Mouse (Mus musculus): ENCODE data around the gene D10Wsu102e. TPM values are rescaled to one million over a fixed set of nuclear protein-coding genes. Genes with fewer than 3 reads are reported as not detected.

The D10Wsu102e gene
- polyA plus RNA-seq (2015; fragmentation: Nextera tagmentation; extraction: Ambion mirVana): 0.37 and 0.39 TPM in 2 replicates

DNA sequence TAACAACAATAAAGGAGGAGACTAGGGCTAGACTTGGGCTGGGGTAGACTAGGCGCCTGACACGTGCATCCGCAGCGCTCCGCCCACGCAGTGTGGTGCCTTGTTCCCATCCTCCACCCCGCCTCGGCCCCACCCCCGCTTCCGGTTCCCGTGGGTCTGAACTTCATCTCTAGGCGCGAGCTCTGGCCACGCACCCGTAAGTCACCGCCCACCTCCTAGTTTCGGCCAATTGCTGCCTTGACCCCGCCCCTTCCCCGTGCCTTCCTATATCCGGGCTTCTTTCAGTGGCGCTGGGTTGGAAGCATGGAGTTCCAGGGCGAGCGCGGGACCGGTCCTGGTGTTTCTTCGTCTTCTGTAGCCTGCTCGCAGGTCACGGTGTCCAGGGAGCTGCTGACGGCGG is at the start of gene D10Wsu102e:
Gene D10Wsu102e, plus strand, starts transcription at position 266 of the 400 bp plus-strand sequence.
- H3K4me1 ChIP-seq (ENCODE audit: control insufficient read depth, insufficient read depth, low read length): peaks cover 18% of the 10 kb centered on the region
- H3K36me3 ChIP-seq (ENCODE audit: control insufficient read depth, insufficient read depth): peaks cover 5% of the 10 kb centered on the region; the same call in 1 of the 2 replicates
- H3K9ac ChIP-seq (ENCODE audit: low read length): peak within 1 kb of the TSS; percentile 79
- peak within 1 kb of the TSS; percentile 81 for H3K27ac ChIP-seq (ENCODE audit: low read length)
- under 1% methylated on average over 30 of the region's 30 CpGs for WGBS
- ATAC-seq (replicated peaks; ENCODE audit: extremely low read depth, insufficient read depth, low FRiP score): peak; percentile 97
- H3K4me2 ChIP-seq (ENCODE audit: low read depth, low read length): peak within 1 kb of the TSS; percentile 73
- H3K9me3 ChIP-seq (replicated peaks; ENCODE audit: control insufficient read depth, low read length): no peaks in the 10 kb centered on the region
- H3K4me3 ChIP-seq (ENCODE audit: low read length): peak within 1 kb of the TSS; percentile 68
- no peaks in the 10 kb centered on the region for H3K27me3 ChIP-seq (ENCODE audit: control insufficient read depth, insufficient read depth, low read length)

DNA sequence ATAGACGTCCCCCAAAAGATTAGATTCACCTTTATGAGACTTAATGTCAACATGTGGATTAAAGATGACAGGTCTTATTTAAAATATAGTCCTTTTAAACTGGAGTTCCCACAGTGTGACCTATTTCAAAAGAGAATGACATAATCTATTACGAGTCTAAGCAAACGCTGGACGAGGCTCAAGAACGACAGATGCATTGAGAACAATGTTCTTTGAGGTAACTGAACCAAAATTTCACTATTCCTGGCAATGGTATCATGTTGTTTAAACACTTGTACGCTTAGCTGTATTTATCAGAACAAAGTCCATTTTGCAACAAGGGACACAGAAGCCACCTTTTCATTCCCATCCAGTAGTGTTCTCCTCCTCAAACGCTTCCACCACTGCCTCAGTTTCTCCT is 49.7 kb upstream of the D10Wsu102e start:
- Histone ChIP-seq H3K9ac (ENCODE audit: low read length) (no peak overlapping the region), H3K4me1 (ENCODE audit: control insufficient read depth, insufficient read depth, low read length) (no peaks in the 10 kb centered on the region), H3K4me2 (ENCODE audit: low read depth, low read length) (no peak overlapping the region), H3K27ac (ENCODE audit: low read length) (no peak overlapping the region), H3K9me3 (replicated peaks; ENCODE audit: control insufficient read depth, low read length) (no peaks in the 10 kb centered on the region), H3K36me3 (ENCODE audit: control insufficient read depth, insufficient read depth) (no peaks in the 10 kb centered on the region), H3K4me3 (ENCODE audit: low read length) (no peak overlapping the region), H3K27me3 (ENCODE audit: control insufficient read depth, insufficient read depth, low read length) (no peaks in the 10 kb centered on the region)
- 82% methylated on average over 7 of the region's 7 CpGs for WGBS
- no peak for ATAC-seq (replicated peaks; ENCODE audit: extremely low read depth, insufficient read depth, low FRiP score)

DNA sequence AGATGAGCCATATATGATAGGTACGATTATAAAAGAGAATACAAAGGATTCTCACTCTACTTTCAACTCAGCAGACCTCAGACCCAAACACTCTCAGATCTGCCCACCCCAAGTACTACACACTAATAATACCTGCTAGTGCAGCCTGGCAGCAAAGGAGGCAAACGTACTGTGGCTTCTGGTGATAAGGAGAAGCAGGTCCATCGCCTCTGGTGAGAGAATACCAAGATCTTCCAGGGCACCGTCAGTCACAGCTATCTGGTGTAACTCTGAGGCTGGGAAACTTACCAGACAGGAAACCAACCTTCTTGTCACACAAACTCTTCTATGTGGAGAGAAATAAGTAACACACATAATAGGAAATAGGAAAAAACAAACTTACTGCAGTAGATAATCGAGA is 47.0 kb upstream of the D10Wsu102e start:
- 50% methylated on average over 5 of the region's 5 CpGs for WGBS
- Histone ChIP-seq H3K4me3 (ENCODE audit: low read length) (no peak overlapping the region), H3K9ac (ENCODE audit: low read length) (no peak overlapping the region), H3K4me2 (ENCODE audit: low read depth, low read length) (no peak overlapping the region), H3K27ac (ENCODE audit: low read length) (no peak overlapping the region), H3K27me3 (ENCODE audit: control insufficient read depth, insufficient read depth, low read length) (no peaks in the 10 kb centered on the region), H3K4me1 (ENCODE audit: control insufficient read depth, insufficient read depth, low read length) (no peaks in the 10 kb centered on the region), H3K36me3 (ENCODE audit: control insufficient read depth, insufficient read depth) (no peaks in the 10 kb centered on the region), H3K9me3 (replicated peaks; ENCODE audit: control insufficient read depth, low read length) (no peaks in the 10 kb centered on the region)
- no peak for ATAC-seq (replicated peaks; ENCODE audit: extremely low read depth, insufficient read depth, low FRiP score)

DNA sequence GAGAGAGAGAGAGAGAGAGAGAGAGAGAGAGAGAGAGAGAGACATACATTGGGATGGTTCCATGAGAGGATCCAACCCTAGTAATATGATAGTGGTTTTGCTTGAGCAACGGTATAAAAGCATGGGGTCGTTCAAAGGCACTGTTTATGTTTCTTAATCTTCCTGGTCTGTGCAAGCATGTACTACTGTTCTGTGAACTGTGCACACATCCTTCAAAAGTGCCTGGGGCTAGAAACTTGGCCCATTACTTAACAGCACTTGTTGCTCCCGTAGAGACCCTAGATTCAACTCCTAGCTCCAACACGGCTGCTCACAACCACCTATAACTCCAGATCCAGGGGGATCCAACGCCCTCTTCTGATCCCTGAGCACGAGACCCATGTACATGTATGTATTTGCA is 39.6 kb upstream of the D10Wsu102e start:
- ATAC-seq (replicated peaks; ENCODE audit: extremely low read depth, insufficient read depth, low FRiP score): no peak
- no peaks in the 10 kb centered on the region for H3K36me3 ChIP-seq (ENCODE audit: control insufficient read depth, insufficient read depth)
- no peak overlapping the region for H3K9ac ChIP-seq (ENCODE audit: low read length)
- no peaks in the 10 kb centered on the region for H3K9me3 ChIP-seq (replicated peaks; ENCODE audit: control insufficient read depth, low read length)
- no peak overlapping the region for H3K4me3 ChIP-seq (ENCODE audit: low read length)
- H3K4me2 ChIP-seq (ENCODE audit: low read depth, low read length): no peak overlapping the region
- 72% methylated on average over 6 of the region's 6 CpGs for WGBS
- H3K27ac ChIP-seq (ENCODE audit: low read length): no peak overlapping the region
- no peaks in the 10 kb centered on the region for H3K4me1 ChIP-seq (ENCODE audit: control insufficient read depth, insufficient read depth, low read length)
- no peaks in the 10 kb centered on the region for H3K27me3 ChIP-seq (ENCODE audit: control insufficient read depth, insufficient read depth, low read length)

DNA sequence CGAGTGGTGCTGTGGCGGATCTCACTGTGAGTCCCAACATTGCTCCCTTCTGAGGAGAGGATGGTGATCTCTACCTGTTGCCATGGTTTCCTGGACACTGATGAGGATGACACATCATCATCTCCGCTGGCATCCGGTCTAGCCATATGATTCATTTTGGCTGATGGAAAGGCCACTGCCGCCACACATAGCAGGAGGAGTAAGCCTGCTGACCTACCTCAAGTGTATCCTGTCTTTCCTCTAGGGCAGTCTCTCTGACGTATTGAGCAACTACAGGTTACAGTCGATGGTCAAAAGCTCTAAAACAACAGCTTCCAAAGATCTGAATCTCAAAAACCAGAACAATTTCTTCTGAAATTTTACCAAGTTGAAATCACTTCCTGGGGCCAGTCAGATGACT is 39.2 kb upstream of the D10Wsu102e start:
- Histone ChIP-seq H3K27me3 (ENCODE audit: control insufficient read depth, insufficient read depth, low read length) (no peaks in the 10 kb centered on the region), H3K36me3 (ENCODE audit: control insufficient read depth, insufficient read depth) (no peaks in the 10 kb centered on the region), H3K4me3 (ENCODE audit: low read length) (no peak overlapping the region), H3K9ac (ENCODE audit: low read length) (no peak overlapping the region), H3K9me3 (replicated peaks; ENCODE audit: control insufficient read depth, low read length) (no peaks in the 10 kb centered on the region), H3K4me1 (ENCODE audit: control insufficient read depth, insufficient read depth, low read length) (no peaks in the 10 kb centered on the region), H3K4me2 (ENCODE audit: low read depth, low read length) (no peak overlapping the region), H3K27ac (ENCODE audit: low read length) (no peak overlapping the region)
- ATAC-seq (replicated peaks; ENCODE audit: extremely low read depth, insufficient read depth, low FRiP score): no peak
- WGBS: 84% methylated on average over 7 of the region's 7 CpGs

DNA sequence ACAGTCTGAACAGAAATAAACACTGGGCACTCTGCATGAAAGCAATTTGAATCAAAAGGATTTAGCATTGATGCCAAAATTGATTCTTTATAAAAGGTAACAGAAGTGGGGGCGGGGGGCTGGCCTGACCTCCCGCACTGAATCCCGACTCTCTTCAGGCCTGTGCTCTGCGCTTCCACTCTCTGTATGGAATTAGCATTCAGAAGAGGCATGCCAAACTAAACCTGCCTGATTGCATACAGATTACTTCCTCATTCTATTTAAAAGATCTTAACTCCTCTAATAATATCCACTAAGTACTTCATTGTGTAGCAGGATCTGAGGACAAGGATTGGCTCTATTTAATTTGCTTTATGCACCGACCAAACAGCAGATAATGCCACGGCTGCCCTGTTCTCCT is 38.5 kb upstream of the D10Wsu102e start:
- Histone ChIP-seq H3K36me3 (ENCODE audit: control insufficient read depth, insufficient read depth) (no peaks in the 10 kb centered on the region), H3K4me3 (ENCODE audit: low read length) (no peak overlapping the region), H3K27me3 (ENCODE audit: control insufficient read depth, insufficient read depth, low read length) (no peaks in the 10 kb centered on the region), H3K4me2 (ENCODE audit: low read depth, low read length) (no peak overlapping the region), H3K9me3 (replicated peaks; ENCODE audit: control insufficient read depth, low read length) (no peaks in the 10 kb centered on the region), H3K9ac (ENCODE audit: low read length) (no peak overlapping the region), H3K27ac (ENCODE audit: low read length) (no peak overlapping the region), H3K4me1 (ENCODE audit: control insufficient read depth, insufficient read depth, low read length) (no peaks in the 10 kb centered on the region)
- ATAC-seq (replicated peaks; ENCODE audit: extremely low read depth, insufficient read depth, low FRiP score): no peak
- WGBS: 77% methylated on average over 6 of the region's 6 CpGs

DNA sequence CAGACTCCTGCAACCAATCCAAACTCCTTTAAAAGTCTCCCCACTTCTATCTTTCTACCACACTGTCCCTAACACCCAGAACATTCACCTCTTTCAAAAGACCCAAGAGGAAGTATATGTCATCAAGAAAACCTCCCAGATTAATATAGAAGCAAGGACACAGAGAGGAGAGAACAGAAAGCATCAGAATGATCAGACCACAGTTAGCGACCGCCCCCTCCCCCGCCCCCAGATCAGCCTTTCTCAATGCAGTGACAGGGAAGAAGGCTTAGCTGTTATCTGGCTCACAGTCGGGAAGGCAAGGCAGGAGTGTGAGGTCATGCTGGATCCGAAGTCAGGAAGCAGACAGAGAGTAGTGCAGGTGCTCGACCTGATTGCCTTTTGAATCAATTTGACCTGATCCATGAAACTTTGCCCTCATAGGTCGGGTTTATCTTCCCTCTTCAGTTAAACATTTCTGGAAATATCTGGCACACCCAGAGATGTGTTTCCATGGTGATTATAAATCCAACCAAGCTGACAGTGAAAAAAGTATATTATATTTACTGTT is 37.4 kb upstream of the D10Wsu102e start:
- Histone ChIP-seq H3K27ac (ENCODE audit: low read length) (no peak overlapping the region), H3K4me1 (ENCODE audit: control insufficient read depth, insufficient read depth, low read length) (no peaks in the 10 kb centered on the region), H3K27me3 (ENCODE audit: control insufficient read depth, insufficient read depth, low read length) (no peaks in the 10 kb centered on the region), H3K36me3 (ENCODE audit: control insufficient read depth, insufficient read depth) (no peaks in the 10 kb centered on the region), H3K9me3 (replicated peaks; ENCODE audit: control insufficient read depth, low read length) (no peaks in the 10 kb centered on the region), H3K9ac (ENCODE audit: low read length) (no peak overlapping the region), H3K4me2 (ENCODE audit: low read depth, low read length) (no peak overlapping the region), H3K4me3 (ENCODE audit: low read length) (no peak overlapping the region)
- no peak for ATAC-seq (replicated peaks; ENCODE audit: extremely low read depth, insufficient read depth, low FRiP score)
- WGBS: 28% methylated on average over 7 of the region's 7 CpGs

DNA sequence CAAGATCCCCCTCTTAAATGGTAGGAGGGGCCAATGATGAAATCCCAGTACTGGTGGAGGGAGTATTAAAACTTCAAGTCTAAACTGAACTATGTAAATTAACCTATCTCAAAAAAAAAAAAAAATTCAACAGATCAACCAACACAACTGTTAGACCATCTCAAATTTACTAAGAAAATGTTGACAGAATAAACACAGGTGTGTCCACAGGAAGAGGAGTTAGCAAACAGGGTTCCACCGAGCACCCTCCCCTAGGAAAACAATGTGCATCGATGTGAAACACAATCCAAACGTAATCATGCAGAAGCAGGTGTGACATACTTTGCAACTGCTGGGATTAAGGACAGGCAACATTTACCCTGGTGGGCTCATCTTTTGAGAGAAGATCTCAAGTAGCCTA is 35.1 kb upstream of the D10Wsu102e start:
- no peak for ATAC-seq (replicated peaks; ENCODE audit: extremely low read depth, insufficient read depth, low FRiP score)
- no peak overlapping the region for H3K9ac ChIP-seq (ENCODE audit: low read length)
- 80% methylated on average over 3 of the region's 3 CpGs for WGBS
- no peaks in the 10 kb centered on the region for H3K36me3 ChIP-seq (ENCODE audit: control insufficient read depth, insufficient read depth)
- H3K4me1 ChIP-seq (ENCODE audit: control insufficient read depth, insufficient read depth, low read length): no peaks in the 10 kb centered on the region
- no peaks in the 10 kb centered on the region for H3K9me3 ChIP-seq (replicated peaks; ENCODE audit: control insufficient read depth, low read length)
- H3K4me3 ChIP-seq (ENCODE audit: low read length): no peak overlapping the region
- H3K27ac ChIP-seq (ENCODE audit: low read length): no peak overlapping the region
- H3K27me3 ChIP-seq (ENCODE audit: control insufficient read depth, insufficient read depth, low read length): no peaks in the 10 kb centered on the region
- no peak overlapping the region for H3K4me2 ChIP-seq (ENCODE audit: low read depth, low read length)

DNA sequence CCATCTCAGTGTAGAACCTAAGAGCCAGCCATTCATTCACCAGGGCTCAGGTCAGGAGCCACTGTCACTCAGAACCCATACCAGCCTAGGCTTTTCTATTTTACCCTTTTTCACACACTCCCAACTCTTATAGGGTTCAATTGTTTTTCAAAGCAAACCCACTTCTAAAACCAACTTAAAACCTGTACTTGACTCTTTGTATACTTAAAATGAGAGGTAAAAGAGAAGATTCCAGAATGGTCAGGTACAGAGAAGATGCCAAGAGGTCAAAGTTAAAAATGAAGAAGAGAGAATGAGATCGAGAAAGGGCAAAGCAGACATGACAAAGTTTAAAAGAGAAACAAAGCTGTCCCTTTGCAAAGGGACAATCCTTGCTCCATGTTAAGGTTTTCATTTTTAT is 34.1 kb upstream of the D10Wsu102e start:
- no peaks in the 10 kb centered on the region for H3K27me3 ChIP-seq (ENCODE audit: control insufficient read depth, insufficient read depth, low read length)
- no peak overlapping the region for H3K4me2 ChIP-seq (ENCODE audit: low read depth, low read length)
- H3K27ac ChIP-seq (ENCODE audit: low read length): no peak overlapping the region
- no peak overlapping the region for H3K9ac ChIP-seq (ENCODE audit: low read length)
- H3K4me3 ChIP-seq (ENCODE audit: low read length): no peak overlapping the region
- no peak for ATAC-seq (replicated peaks; ENCODE audit: extremely low read depth, insufficient read depth, low FRiP score)
- no peaks in the 10 kb centered on the region for H3K9me3 ChIP-seq (replicated peaks; ENCODE audit: control insufficient read depth, low read length)
- no peaks in the 10 kb centered on the region for H3K4me1 ChIP-seq (ENCODE audit: control insufficient read depth, insufficient read depth, low read length)
- no peaks in the 10 kb centered on the region for H3K36me3 ChIP-seq (ENCODE audit: control insufficient read depth, insufficient read depth)
- WGBS: 89% methylated on average over 1 of the region's 1 CpGs
